Mouse (Mus musculus) heart, adult 2 months (tissue): Measurements from ENCODE around the gene Mettl2.

Experiments used
- CTCF ChIP-seq: fragments of 200-600 bp; IDR thresholded peaks from 2 replicates; pipeline ENCODE4 v1.8.1; 2022; ENCODE audit warnings: antibody characterized with exemption, mild to moderate bottlenecking, moderate library complexity
- EP300 ChIP-seq: fragments of 200-500 bp; IDR thresholded peaks from 2 replicates; pipeline ENCODE4 v1.6.1; 2011; ENCODE audit warnings: low read depth, low read length, control low read depth; ENCODE audit not compliant: insufficient read depth

GRCm38 (mm10) chr11:105145211-105145610, 19.0 kb downstream of the Mettl2 start:
- TF ChIP-seq EP300 (no peak), CTCF (no peak)
